Mouse (Mus musculus) fibroblast of lung, adult 2 months (primary cell): ENCODE data around the gene Nudt1.
"Not testable (repeated sequence)": the region's sequence is repeated elsewhere in the genome, so short reads cannot be mapped to it uniquely, and the experiment has no call there.

Source experiments
- DNase-seq: peaks from one replicate; pipeline ENCODE4 v3.0.0-alpha.2; 2011; ENCODE audit warnings: low read depth

The Nudt1 gene

GRCm38 (mm10) chr5:140342880-140343279, 21.4 kb downstream of the Nudt1 start:
- DNase-seq = no peak

GRCm38 (mm10) chr5:140345244-140345643, 23.8 kb downstream of the Nudt1 start:
- DNase-seq = no peak

GRCm38 (mm10) chr5:140346050-140346449, 24.6 kb downstream of the Nudt1 start:
- no peak for DNase-seq

- DNase-seq = no peak
These were observed 28.4 kb downstream of the Nudt1 start for GRCm38 (mm10) chr5:140349882-140350281.

DNA sequence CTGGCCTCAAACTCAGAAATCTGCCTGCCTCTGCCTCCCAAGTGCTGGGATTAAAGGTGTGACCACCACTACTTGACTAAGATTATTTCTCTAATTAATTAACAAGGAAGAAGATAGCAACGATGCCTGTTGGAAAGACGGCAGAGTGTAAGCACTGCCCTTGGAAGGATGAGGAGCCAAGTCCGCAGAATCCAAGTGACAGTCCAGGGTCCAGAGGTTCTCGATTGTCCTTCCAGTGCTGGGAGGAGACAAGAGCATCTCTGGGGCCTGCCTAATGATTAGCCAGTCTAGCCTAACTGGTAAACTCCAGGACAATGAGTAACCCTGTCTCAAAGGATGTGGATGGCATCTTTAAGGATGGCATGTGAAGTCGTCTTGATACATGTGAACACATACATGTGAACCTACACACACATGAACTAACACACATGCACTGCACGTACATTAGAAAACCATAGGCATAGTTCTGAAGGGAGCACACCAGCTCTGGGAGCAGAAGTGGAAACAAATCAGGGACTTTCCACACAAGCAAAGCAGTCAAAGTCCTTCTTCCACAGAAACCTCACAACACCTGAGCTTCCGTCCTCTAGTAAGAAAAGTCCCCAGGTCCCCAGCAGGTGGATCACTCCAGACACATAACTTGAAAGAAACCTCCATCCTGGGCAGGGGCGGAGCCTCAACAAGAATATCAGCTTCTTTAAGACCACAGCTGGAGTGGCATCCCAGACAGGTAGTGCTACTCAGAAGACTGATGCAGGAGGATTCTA, 29.5 kb downstream of the Nudt1 start:
- no peak for DNase-seq

GRCm38 (mm10) chr5:140352352-140352751, 30.9 kb downstream of the Nudt1 start:
- DNase-seq = no peak

- DNase-seq = no peak
These were observed 34.5 kb downstream of the Nudt1 start for GRCm38 (mm10) chr5:140355934-140356333.

GRCm38 (mm10) chr5:140357466-140357865, 36.0 kb downstream of the Nudt1 start:
- DNase-seq = no peak

DNA sequence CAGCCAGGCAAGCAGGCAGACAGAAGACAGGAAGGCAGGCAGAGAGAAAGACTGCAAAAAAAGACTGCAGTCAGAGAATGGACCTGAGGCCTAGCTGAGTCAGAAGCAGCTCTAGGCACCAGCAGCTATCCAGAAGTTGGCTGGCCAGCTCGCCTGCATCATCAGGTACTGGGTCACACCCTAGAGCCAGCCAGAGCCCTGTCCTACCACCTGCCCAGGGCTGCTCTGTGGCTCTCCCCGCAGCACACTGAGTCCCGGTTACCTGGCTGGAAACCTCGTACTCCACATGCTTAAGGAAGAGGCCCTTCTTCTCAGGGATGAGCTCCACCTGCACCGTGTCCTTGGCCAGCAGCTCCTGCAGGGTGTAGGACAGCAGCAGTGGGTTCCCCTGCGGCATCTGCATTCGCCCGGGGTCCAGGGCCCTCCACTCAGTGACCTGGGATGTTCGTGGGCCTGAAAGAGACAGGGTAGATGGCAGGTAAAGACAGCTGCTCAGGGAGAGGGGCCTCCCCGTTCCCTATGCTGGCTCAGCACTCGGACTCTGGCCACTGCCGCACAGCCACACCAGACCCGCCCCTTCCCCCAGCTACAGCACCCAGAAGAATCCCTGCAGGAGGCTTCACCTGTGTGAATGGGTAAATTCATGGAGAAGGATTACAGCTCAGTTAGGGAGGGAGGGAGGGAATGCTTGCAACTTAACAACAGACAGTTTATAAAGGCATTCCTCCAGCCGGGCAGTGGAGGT, 38.6 kb downstream of the Nudt1 start:
- DNase-seq = no peak

DNA sequence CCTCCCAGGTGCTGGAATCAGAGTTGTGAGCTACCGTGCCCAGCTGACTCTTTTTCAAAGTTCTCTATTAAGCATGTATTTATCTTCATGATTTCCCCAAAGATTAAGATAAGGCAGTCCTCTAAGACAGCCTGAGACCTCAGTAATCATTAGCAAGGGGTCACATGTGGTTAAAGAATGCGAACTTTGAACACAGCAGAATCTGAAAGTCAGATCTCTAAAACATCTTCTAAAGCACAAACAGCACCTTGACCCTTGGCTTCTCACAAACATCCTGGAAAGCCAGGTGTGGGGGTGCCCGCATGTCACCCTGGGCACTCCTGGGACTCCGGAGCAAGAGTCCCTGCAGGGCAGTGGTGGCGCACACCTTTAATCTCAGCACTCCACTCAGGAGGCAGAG, 43.0 kb downstream of the Nudt1 start:
- no peak for DNase-seq

DNA sequence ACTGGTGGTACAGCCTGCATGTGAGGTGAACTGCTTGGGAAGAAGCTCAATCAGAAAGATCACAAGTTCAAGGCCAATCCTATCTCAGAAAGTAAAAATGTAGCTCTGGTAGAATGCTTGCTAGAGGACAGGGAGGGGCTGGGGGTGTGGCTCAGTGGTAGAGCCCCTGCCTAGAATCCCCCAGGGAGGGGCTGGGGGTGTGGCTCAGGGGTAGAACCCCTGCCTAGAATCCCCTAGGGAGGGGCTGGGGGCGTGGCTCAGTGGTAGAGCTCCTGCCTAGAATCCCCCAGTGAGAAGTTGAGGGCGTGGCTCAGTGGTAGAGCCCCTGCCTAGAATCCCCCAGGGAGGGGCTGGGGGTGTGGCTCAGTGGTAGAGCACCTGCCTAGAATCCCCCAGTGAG, 46.7 kb downstream of the Nudt1 start:
- not testable (repeated sequence) for DNase-seq

DNA sequence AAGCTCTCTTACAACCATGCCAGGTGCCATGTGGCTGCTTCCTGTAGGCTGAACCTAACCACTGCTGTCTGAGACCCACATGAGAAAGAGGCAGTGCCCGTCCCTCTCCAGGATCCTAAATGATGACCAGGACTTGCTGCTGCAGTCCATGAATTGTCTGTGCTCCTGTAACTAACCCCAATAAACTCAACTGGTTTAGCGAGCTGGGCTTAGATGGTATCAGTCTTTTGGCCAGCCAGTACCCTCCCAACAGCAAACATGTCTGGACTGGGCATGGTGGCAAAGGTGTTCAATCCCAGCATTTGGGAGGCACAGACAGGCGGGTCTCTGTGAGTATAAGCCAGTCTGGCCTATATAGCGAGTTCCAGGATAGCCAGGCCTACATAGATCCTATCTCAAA, 47.5 kb downstream of the Nudt1 start:
- DNase-seq = no peak

- no peak for DNase-seq
These were observed 48.0 kb downstream of the Nudt1 start for GRCm38 (mm10) chr5:140369466-140369865.

DNA sequence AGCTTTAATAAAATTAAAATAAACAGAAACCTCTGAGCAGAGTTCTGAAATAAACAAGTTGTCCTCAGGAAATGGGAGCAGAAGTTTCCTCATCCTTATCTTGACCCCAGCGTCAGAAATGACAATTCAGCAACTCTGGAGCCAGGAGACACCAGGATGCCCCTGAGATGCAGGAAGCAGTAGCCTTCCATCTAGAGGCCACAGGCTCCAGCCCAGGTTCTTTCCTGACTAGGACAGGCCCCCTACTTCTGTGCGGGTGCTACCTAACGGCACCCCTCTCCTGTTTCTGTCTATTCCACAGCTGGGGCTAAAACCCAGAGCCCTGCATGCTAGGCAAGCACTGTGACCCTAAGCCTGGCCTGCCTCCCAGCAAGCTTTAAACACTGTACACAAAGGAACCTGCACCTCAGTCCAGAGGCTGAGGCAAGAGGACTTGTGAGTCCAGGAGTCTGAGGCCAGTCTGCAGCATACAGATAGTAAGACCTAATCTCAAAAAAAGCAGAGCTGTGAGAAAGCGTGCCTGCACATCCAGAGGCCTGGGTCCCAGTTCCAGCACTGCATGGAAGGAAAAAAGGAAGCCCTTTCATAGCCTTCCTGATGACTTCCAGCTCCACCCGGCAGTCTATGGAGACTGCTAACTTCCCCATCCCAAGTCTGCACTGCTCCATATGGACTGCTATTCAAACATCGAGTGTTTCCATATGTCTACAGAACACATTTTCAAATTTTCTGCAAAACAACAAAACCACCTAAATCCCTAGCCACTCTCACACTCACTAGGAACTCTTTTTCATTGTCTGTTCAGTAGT, 49.2 kb downstream of the Nudt1 start:
- no peak for DNase-seq

GRCm38 (mm10) chr5:140371671-140372070, 50.2 kb downstream of the Nudt1 start:
- DNase-seq = no peak

GRCm38 (mm10) chr5:140373711-140374110, 52.3 kb downstream of the Nudt1 start:
- no peak for DNase-seq

GRCm38 (mm10) chr5:140374226-140374625, 52.8 kb downstream of the Nudt1 start:
- DNase-seq = no peak

GRCm38 (mm10) chr5:140375249-140375829, 53.9 kb downstream of the Nudt1 start:
- DNase-seq = no peak

- DNase-seq = no peak
These were observed 56.8 kb downstream of the Nudt1 start for GRCm38 (mm10) chr5:140378121-140378853.

DNA sequence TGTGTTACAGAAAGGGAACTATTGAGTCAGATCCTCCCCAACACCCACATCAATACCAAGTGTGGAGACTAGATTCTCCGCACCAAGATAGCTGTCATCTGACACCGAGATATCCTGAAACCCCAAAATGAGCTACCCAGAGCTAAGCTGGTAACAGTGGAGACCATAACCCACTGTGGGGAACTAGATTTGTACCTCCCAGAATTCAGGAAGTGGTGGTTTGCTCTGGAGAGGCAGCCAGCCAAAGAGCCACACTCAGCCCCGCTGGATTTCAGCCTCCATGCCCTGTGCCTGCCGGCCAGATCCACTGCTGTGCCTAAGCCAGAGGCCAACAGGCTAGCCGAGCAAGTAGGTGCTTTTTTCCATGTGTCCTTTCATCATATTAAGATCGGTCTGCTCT, 57.8 kb downstream of the Nudt1 start:
- no peak for DNase-seq

DNA sequence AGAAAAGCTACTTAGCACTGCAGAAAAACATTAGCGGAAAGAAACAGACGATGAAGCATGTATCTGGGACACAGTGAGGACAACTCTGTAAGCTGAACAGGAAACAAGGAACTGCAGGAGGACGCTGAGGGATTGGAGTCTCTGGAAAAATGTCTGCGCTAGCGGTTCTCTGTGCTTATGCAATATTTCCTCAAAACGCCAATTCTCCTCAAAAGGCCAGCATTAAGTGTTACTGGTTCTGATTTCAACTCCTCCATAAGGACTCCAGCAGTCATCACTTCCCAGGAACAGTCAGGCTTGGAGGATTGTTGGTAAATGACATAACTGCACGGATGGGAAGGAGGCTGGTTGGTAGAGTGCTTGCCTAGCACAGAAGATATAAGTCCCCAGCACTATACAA, 59.7 kb downstream of the Nudt1 start:
- no peak for DNase-seq

- DNase-seq = no peak
These were observed 61.2 kb downstream of the Nudt1 start for GRCm38 (mm10) chr5:140382688-140383087.
